Mouse (Mus musculus) hindbrain, embryonic 11.5 days (tissue): ENCODE measurements around the gene Mgp. TPM values are rescaled to one million over a fixed set of nuclear protein-coding genes. Genes with fewer than 3 reads are reported as not detected.
"Not testable (repeated sequence)": the region's sequence is repeated elsewhere in the genome, so short reads cannot be mapped to it uniquely, and the experiment has no call there.

Source experiments
- ATAC-seq: fragments of 200-750 bp; cut with Nextera tagmentation; 2 replicates; pipeline ENCODE4 v1.8.0; 2017; ENCODE audit warnings: mild to moderate bottlenecking, moderate TSS enrichment, moderate library complexity; ENCODE audit not compliant: low FRiP score
- DNase-seq: peaks from one replicate; pipeline ENCODE4 v3.0.0-alpha.2; 2015; ENCODE audit warnings: low spot score
- H3K27ac ChIP-seq: fragments of 300-500 bp; sonication (generic); 2 replicates; pipeline ENCODE4 v1.5.1; 2014; ENCODE audit warnings: mild to moderate bottlenecking, low read depth, low read length
- H3K27me3 ChIP-seq: fragments of 300-500 bp; sonication (generic); 2 replicates; pipeline ENCODE4 v1.6.1; 2014; ENCODE audit warnings: mild to moderate bottlenecking, low read length, moderate library complexity, mixed read lengths; ENCODE audit not compliant: control insufficient read depth, insufficient read depth
- H3K36me3 ChIP-seq: fragments of 300-500 bp; sonication (generic); 2 replicates; pipeline ENCODE4 v1.6.1; 2014; ENCODE audit warnings: mild to moderate bottlenecking, low read length, moderate library complexity, mixed read lengths; ENCODE audit not compliant: control insufficient read depth, insufficient read depth
- H3K4me1 ChIP-seq: fragments of 300-500 bp; sonication (generic); replicated peaks from 2 replicates; pipeline ENCODE4 v1.6.1; 2014; ENCODE audit warnings: low read length, mixed read lengths; ENCODE audit not compliant: control insufficient read depth, insufficient read depth
- H3K4me2 ChIP-seq: fragments of 300-500 bp; sonication (generic); replicated peaks from 2 replicates; pipeline ENCODE4 v1.6.1; 2014; ENCODE audit warnings: mild to moderate bottlenecking, low read depth, low read length
- H3K4me3 ChIP-seq: fragments of 300-500 bp; sonication (generic); 2 replicates; pipeline ENCODE4 v1.5.1; 2014; ENCODE audit warnings: low read depth, low read length
- H3K9ac ChIP-seq: fragments of 300-500 bp; sonication (generic); 2 replicates; pipeline ENCODE4 v1.6.1; 2014; ENCODE audit warnings: low read depth, low read length
- H3K9me3 ChIP-seq: fragments of 300-500 bp; sonication (generic); 2 replicates; pipeline ENCODE4 v1.6.1; 2016; ENCODE audit warnings: low read length; ENCODE audit not compliant: control insufficient read depth
- WGBS: fragments of 180-500 bp; shearing (Covaris S2); extraction: QIAGEN DNeasy Blood & Tissue Kit; methylation state at CpG from one replicate; pipeline ENCODE4 v1.1.7; 2014; 5-methylcytosine and 5-hydroxymethylcytosine counted together
- polyA plus RNA-seq: library from polyadenylated mRNA; unstranded; fragments of >200 nt; fragmentation: Nextera tagmentation; extraction: Ambion mirVana; gene quantifications from 2 replicates; pipeline ENCODE4 v1.2.1, GENCODE M21; 2014

Gene Mgp
- polyA plus RNA-seq, 1 experiment from 2014 or later: 8.3 TPM

DNA sequence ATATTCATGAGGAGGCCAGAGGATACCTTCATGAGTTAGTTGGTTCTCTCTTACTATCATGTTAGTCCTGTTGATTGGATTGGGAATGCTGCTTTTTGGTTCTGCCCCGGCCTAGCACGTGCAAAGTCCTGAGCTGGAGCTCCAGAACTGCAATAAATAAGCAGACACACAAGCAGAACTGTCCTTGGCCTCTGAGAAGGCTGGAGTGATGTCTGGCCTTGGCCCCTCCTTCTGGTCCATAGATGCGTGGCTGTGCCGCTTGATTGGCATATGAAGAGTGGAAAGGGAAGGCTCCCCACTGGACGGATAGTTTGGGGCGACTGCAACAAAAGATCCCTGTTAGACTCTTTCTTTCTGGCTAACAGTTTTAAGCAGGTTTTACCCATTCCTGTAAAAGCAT, 13.4 kb upstream of the Mgp start:
- ATAC-seq (no peak), DNase-seq (no peak)
- Histone ChIP-seq H3K4me3 (no peak overlapping the region), H3K36me3 (no peaks in the 10 kb centered on the region), H3K9me3 (no peaks in the 10 kb centered on the region), H3K4me1 (no peaks in the 10 kb centered on the region), H3K27ac (no peak overlapping the region), H3K4me2 (no peak overlapping the region), H3K27me3 (no peaks in the 10 kb centered on the region), H3K9ac (no peak overlapping the region)
- 92% methylated on average over 6 of the region's 6 CpGs for WGBS

GRCm38 (mm10) chr6:136887854-136888253, 12.2 kb upstream of the Mgp start:
- Histone ChIP-seq H3K36me3 (no peaks in the 10 kb centered on the region), H3K9me3 (no peaks in the 10 kb centered on the region), H3K27ac (no peak overlapping the region), H3K9ac (no peak overlapping the region), H3K4me2 (no peak overlapping the region), H3K27me3 (no peaks in the 10 kb centered on the region), H3K4me3 (no peak overlapping the region), H3K4me1 (no peaks in the 10 kb centered on the region)
- DNase-seq: no peak
- 75% methylated on average over 9 of the region's 9 CpGs for WGBS
- ATAC-seq: no peak

DNA sequence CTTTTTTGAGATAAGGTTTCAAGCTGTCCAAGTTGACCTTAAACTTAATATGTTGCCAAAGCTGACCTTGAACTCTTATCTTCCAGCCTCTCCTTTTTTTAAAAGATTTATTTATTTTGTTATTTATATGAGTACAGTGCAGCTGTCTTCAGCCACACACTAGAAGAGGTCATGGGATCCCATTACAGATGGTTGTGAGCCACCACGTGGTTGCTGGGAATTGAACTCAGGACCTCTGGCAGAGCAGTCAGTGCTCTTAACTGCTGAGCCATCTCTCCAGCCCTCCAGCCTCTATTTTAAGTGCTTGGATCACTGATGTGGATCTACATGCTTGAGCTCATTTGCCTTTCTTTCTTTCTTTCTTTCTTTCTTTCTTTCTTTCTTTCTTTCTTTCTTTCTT, 9.1 kb upstream of the Mgp start:
- not testable (repeated sequence) for H3K36me3 ChIP-seq, H3K9me3 ChIP-seq, H3K9ac ChIP-seq, H3K27ac ChIP-seq, H3K27me3 ChIP-seq, ATAC-seq, H3K4me3 ChIP-seq, H3K4me1 ChIP-seq, DNase-seq, H3K4me2 ChIP-seq
- WGBS: 41% methylated on average over 1 of the region's 1 CpGs

DNA sequence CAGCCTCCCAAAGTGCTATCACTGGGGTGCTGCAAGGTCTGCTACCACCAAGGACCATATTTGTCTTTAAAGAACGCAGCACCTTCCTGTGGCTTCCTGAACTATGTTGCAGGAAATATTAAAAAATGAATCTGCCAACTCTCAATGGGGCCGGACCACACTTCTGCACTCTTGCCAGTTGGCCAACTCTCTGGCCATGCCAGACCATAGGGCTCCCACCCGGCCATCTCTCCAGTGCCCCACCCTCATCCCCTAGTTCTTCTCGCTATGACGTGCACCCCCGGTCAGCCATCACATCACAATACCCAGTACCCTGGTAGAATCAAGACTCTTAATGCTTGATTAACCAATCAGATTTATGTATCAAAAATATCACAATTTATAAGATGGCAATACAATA, 8.3 kb upstream of the Mgp start:
- Histone ChIP-seq H3K9me3 (no peaks in the 10 kb centered on the region), H3K27me3 (no peaks in the 10 kb centered on the region), H3K4me1 (no peaks in the 10 kb centered on the region), H3K9ac (no peak overlapping the region), H3K4me3 (no peak overlapping the region), H3K4me2 (no peak overlapping the region), H3K36me3 (no peaks in the 10 kb centered on the region), H3K27ac (no peak overlapping the region)
- DNase-seq (no peak), ATAC-seq (no peak)
- 95% methylated on average over 6 of the region's 6 CpGs for WGBS

DNA sequence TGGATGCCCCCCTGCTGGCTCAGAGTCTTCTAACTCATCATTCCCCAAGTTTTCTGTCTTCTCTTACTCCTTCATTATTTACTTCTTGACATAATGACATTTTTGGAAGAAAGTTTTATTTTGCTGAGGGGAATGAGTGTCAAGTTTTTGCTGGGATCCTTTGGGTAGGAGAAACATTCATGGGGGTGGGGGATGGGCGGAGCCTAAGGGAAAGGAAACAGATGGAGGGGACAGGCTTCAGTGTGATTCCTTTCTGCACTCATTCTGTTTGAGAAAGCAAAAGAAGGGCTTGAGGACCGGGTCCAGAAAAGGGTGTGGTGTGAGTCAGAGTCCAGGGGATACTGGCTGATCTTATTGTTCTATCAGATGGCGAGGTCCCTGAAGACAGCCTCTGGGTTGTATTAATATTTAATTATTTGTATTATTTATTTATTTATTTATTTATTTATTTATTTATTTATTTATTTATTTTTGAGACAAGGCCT, 7.8 kb upstream of the Mgp start:
- H3K27ac ChIP-seq: no peak overlapping the region
- WGBS: 74% methylated on average over 3 of the region's 3 CpGs
- H3K4me1 ChIP-seq: no peaks in the 10 kb centered on the region
- no peaks in the 10 kb centered on the region for H3K9me3 ChIP-seq
- no peak overlapping the region for H3K9ac ChIP-seq
- H3K4me3 ChIP-seq: no peak overlapping the region
- DNase-seq (no peak), ATAC-seq (no peak)
- H3K36me3 ChIP-seq: no peaks in the 10 kb centered on the region
- no peaks in the 10 kb centered on the region for H3K27me3 ChIP-seq
- H3K4me2 ChIP-seq: no peak overlapping the region

DNA sequence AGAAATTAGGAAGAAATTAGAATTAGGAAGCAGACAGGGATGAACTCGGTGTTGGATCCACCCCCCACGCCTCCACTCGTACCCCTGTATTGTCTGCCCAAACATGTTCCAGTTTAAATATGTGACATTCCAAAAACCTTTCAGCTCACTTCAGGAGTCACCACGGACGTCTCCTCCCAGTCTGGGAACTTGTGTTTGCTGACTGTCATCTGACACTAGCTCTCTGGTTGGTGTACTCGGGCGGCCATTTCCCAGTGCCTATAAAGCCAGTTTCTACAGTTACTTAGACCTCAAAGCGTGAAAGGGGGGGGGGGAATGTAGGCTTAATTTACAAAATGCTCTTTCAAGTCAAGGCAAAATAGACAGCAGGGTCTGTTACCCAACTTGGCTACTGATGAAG, 6.1 kb upstream of the Mgp start:
- H3K4me2 ChIP-seq: no peak overlapping the region
- no peak for DNase-seq
- no peaks in the 10 kb centered on the region for H3K4me1 ChIP-seq
- no peaks in the 10 kb centered on the region for H3K27me3 ChIP-seq
- H3K9ac ChIP-seq: no peak overlapping the region
- H3K9me3 ChIP-seq: no peaks in the 10 kb centered on the region
- no peak overlapping the region for H3K27ac ChIP-seq
- no peaks in the 10 kb centered on the region for H3K36me3 ChIP-seq
- 73% methylated on average over 8 of the region's 8 CpGs for WGBS
- no peak overlapping the region for H3K4me3 ChIP-seq
- no peak for ATAC-seq

- Histone ChIP-seq H3K4me2 (no peak overlapping the region), H3K9me3 (no peaks in the 10 kb centered on the region), H3K4me1 (no peaks in the 10 kb centered on the region), H3K27ac (no peak overlapping the region), H3K9ac (no peak overlapping the region), H3K27me3 (no peaks in the 10 kb centered on the region), H3K4me3 (no peak overlapping the region), H3K36me3 (no peaks in the 10 kb centered on the region)
- WGBS: 83% methylated on average over 8 of the region's 8 CpGs
- no peak for DNase-seq
- ATAC-seq: no peak
Measured at GRCm38 (mm10) chr6:136874599-136874998, 1.0 kb downstream of the Mgp start.

- Histone ChIP-seq H3K27me3 (no peaks in the 10 kb centered on the region), H3K27ac (no peak overlapping the region), H3K9ac (no peak overlapping the region), H3K4me2 (no peak overlapping the region), H3K9me3 (no peaks in the 10 kb centered on the region), H3K4me3 (no peak overlapping the region), H3K4me1 (no peaks in the 10 kb centered on the region), H3K36me3 (no peaks in the 10 kb centered on the region)
- ATAC-seq (no peak), DNase-seq (no peak)
- 79% methylated on average over 5 of the region's 5 CpGs for WGBS
Measured at GRCm38 (mm10) chr6:136868921-136869320, 6.7 kb downstream of the Mgp start.

DNA sequence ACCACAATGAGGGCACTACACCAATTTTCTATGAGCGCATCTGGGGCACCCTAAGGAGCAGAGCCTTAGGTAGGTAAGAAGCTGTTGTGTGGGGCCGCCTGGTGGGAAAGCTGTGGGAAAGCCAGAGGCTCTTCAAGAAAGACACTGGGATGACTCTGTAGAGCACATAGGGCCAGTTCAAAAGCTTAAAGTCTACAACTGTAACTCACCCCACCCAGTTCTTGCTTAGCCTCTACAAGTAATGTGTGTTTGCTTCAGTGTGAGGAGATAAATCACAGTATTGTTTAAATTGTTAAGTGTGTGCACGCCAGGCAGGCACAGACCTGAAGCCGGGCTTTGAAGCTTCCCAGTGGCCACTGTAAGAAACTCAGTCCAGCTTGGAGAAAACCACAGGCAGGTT, 9.5 kb downstream of the Mgp start:
- 89% methylated on average over 4 of the region's 4 CpGs for WGBS
- no peak overlapping the region for H3K4me3 ChIP-seq
- H3K27ac ChIP-seq: no peak overlapping the region
- H3K9ac ChIP-seq: no peak overlapping the region
- ATAC-seq (no peak), DNase-seq (no peak)
- no peaks in the 10 kb centered on the region for H3K36me3 ChIP-seq
- no peak overlapping the region for H3K4me2 ChIP-seq
- no peaks in the 10 kb centered on the region for H3K27me3 ChIP-seq
- no peaks in the 10 kb centered on the region for H3K9me3 ChIP-seq
- no peaks in the 10 kb centered on the region for H3K4me1 ChIP-seq
